Mouse (Mus musculus): ENCODE measurements around the gene Siva1. TPM values are rescaled to one million over a fixed set of nuclear protein-coding genes. Genes with fewer than 3 reads are reported as not detected.

The Siva1 gene
- polyA plus RNA-seq (2015; fragmentation: Illumina TruSeq; extraction: RNeasy Lipid Tissue Mini Kit (QIAGEN cat#74804); ENCODE audit: insufficient read depth, low read depth, low replicate concordance), result 14.2 TPM

GRCm38 (mm10) chr12:112644180-112644854 is at the start of gene Siva1:
Gene Siva1, plus strand, starts transcription at chr12:112644679.

GRCm38 (mm10) chr12:112619686-112620353 is 24.7 kb upstream of the Siva1 start, which contains the start of gene Adssl1:
Gene Adssl1, plus strand, starts transcription at chr12:112620045.

GRCm38 (mm10) chr12:112674132-112675011 is 29.9 kb downstream of the Siva1 start, which contains the start of gene Akt1:
Gene Akt1, minus strand, starts transcription at chr12:112674884.

GRCm38 (mm10) chr12:112678555-112679026 is 34.1 kb downstream of the Siva1 start, which contains the start of gene Zbtb42:
Gene Zbtb42, plus strand, starts transcription at chr12:112678828.

Other genes with a start within 250 kb of the Siva1 start
- gene A530016L24Rik, start 155.2 kb upstream of the Siva1 start, polyA plus RNA-seq (2015; fragmentation: Illumina TruSeq; extraction: RNeasy Lipid Tissue Mini Kit (QIAGEN cat#74804); ENCODE audit: insufficient read depth, low read depth, low replicate concordance), result 1.3 TPM
- gene Tmem179, start 127.9 kb upstream of the Siva1 start, polyA plus RNA-seq (2015; fragmentation: Illumina TruSeq; extraction: RNeasy Lipid Tissue Mini Kit (QIAGEN cat#74804); ENCODE audit: insufficient read depth, low read depth, low replicate concordance), result not detected
- gene Inf2, start 55.9 kb upstream of the Siva1 start, polyA plus RNA-seq (2015; fragmentation: Illumina TruSeq; extraction: RNeasy Lipid Tissue Mini Kit (QIAGEN cat#74804); ENCODE audit: insufficient read depth, low read depth, low replicate concordance), result 5.4 TPM
- 1.4 TPM for gene Adssl1, start 24.6 kb upstream of the Siva1 start, polyA plus RNA-seq (2015; fragmentation: Illumina TruSeq; extraction: RNeasy Lipid Tissue Mini Kit (QIAGEN cat#74804); ENCODE audit: insufficient read depth, low read depth, low replicate concordance)
- gene Akt1, start 30.2 kb downstream of the Siva1 start, polyA plus RNA-seq (2015; fragmentation: Illumina TruSeq; extraction: RNeasy Lipid Tissue Mini Kit (QIAGEN cat#74804); ENCODE audit: insufficient read depth, low read depth, low replicate concordance), result 35.9 TPM
- gene Zbtb42, start 34.1 kb downstream of the Siva1 start, polyA plus RNA-seq (2015; fragmentation: Illumina TruSeq; extraction: RNeasy Lipid Tissue Mini Kit (QIAGEN cat#74804); ENCODE audit: insufficient read depth, low read depth, low replicate concordance), result 5.6 TPM
- gene Cep170b, start 75.8 kb downstream of the Siva1 start, polyA plus RNA-seq (2015; fragmentation: Illumina TruSeq; extraction: RNeasy Lipid Tissue Mini Kit (QIAGEN cat#74804); ENCODE audit: insufficient read depth, low read depth, low replicate concordance), result 11.7 TPM
- 5.7 TPM for gene Pld4, start 116.0 kb downstream of the Siva1 start, polyA plus RNA-seq (2015; fragmentation: Illumina TruSeq; extraction: RNeasy Lipid Tissue Mini Kit (QIAGEN cat#74804); ENCODE audit: insufficient read depth, low read depth, low replicate concordance)
- 6.0 TPM for gene Ahnak2, start 158.0 kb downstream of the Siva1 start, polyA plus RNA-seq (2015; fragmentation: Illumina TruSeq; extraction: RNeasy Lipid Tissue Mini Kit (QIAGEN cat#74804); ENCODE audit: insufficient read depth, low read depth, low replicate concordance)
- gene Clba1, start 164.3 kb downstream of the Siva1 start, polyA plus RNA-seq (2015; fragmentation: Illumina TruSeq; extraction: RNeasy Lipid Tissue Mini Kit (QIAGEN cat#74804); ENCODE audit: insufficient read depth, low read depth, low replicate concordance), result 1.8 TPM
- gene Cdca4, start 184.7 kb downstream of the Siva1 start, polyA plus RNA-seq (2015; fragmentation: Illumina TruSeq; extraction: RNeasy Lipid Tissue Mini Kit (QIAGEN cat#74804); ENCODE audit: insufficient read depth, low read depth, low replicate concordance), result 3.2 TPM
- gene Gpr132, start 223.5 kb downstream of the Siva1 start, polyA plus RNA-seq (2015; fragmentation: Illumina TruSeq; extraction: RNeasy Lipid Tissue Mini Kit (QIAGEN cat#74804); ENCODE audit: insufficient read depth, low read depth, low replicate concordance), result not detected

Data from pancreas, adult 10 weeks (tissue).